In the genomic region with DNA sequence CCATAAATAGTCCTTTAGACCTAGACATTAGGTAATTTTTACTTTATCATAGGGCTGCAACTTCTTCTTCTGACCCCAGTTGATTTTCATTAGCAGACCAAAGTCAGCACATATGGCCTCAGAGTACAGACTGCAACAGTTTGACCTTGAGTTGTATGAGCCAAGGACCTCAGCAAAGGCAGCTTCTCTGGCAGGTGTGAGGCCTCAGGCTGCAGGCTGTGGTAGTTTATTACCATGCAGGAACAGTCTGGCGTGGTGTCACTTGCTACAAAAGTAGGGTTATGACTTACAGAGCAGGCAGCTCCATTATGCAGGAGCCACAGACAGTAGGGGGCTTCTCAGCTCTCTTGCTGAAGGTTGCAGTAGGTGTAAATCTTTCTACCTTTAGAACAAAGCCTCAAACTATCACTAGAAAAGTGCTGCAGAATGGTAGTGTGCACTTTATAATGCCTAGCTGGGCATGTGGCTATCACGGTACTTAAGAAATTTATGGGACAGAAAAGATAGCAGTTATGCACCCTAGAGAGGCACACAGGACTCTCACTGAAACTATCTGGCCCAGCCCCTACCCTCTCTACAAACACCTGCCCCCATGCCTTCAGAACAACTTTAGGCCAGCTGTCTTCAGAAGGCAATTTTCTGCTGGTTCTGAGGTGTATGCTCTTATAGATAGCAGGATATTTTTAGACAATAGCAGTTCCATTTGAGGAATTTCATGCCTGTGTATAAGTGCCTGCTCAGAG, we compare ENCODE assay signal across 14 mouse cellular contexts.
DNase-seq lines count a peak whose midpoint lies in the region; ATAC-seq and TF ChIP-seq lines count a peak whose summit lies in the region.
"Had no signal": no experiment of that assay in that cellular context is flagged by ENCODE, and none has a peak within 500 bp of the region (broad histone marks: within the 10 kb centered on the region; RNA-seq: fewer than 3 reads in every experiment).

No protein-coding gene starts in this region.

- H3K4me3 ChIP-seq in heart, embryonic 12.5 days, result no peak overlapping the region
- H3K4me3 ChIP-seq in kidney, embryonic 15.5 days (replicated peaks), result no peak overlapping the region
- no peak overlapping the region for H3K4me3 ChIP-seq in kidney, adult 2 months (ENCODE audit: insufficient read depth, low read depth, low read length)
- H3K4me3 ChIP-seq: embryonic facial prominence, embryonic 13.5 days; limb, embryonic 13.5 days had no signal

- no peaks in the 10 kb centered on the region for H3K36me3 ChIP-seq in heart, embryonic 12.5 days
- no peaks in the 10 kb centered on the region for H3K36me3 ChIP-seq in kidney, embryonic 15.5 days
- no peaks in the 10 kb centered on the region for H3K36me3 ChIP-seq in kidney, adult 2 months (ENCODE audit: control insufficient read depth, insufficient read depth, low read length)
- H3K36me3 ChIP-seq: embryonic facial prominence, embryonic 13.5 days; limb, embryonic 13.5 days had no signal

- no peak for TF ChIP-seq POLR2A in kidney, adult 2 months (IDR thresholded peaks at IDR 0.05; ENCODE audit: low read depth, low read length)

- H3K27ac ChIP-seq in heart, embryonic 12.5 days (ENCODE audit: poor library complexity, severe bottlenecking), result peak overlapping the region; percentile 47; the same call in 1 of the 2 replicates
- H3K27ac ChIP-seq in kidney, embryonic 15.5 days, result no peak overlapping the region
- H3K27ac ChIP-seq in kidney, adult 2 months (ENCODE audit: insufficient read depth, low read depth, low read length), result no peak overlapping the region
- H3K27ac ChIP-seq: embryonic facial prominence, embryonic 13.5 days; limb, embryonic 13.5 days; liver, embryonic 14.5 days had no signal

- 45% methylated on average over 2 of the region's 2 CpGs for WGBS in heart, embryonic 12.5 days
- WGBS in kidney, embryonic 15.5 days, result 43% methylated on average over 2 of the region's 2 CpGs
- WGBS in kidney, adult 2 months, result 48% methylated on average over 2 of the region's 2 CpGs

- no peaks in the 10 kb centered on the region for H3K27me3 ChIP-seq in heart, embryonic 12.5 days (replicated peaks)
- H3K27me3 ChIP-seq in kidney, embryonic 15.5 days, result no peaks in the 10 kb centered on the region
- no peaks in the 10 kb centered on the region for H3K27me3 ChIP-seq in kidney, adult 2 months (replicated peaks; ENCODE audit: control insufficient read depth, insufficient read depth, low read length)
- H3K27me3 ChIP-seq: embryonic facial prominence, embryonic 13.5 days; limb, embryonic 13.5 days had no signal

- no peak for TF ChIP-seq CTCF in kidney, adult 2 months (conservative IDR thresholded peaks at IDR 0.05; ENCODE audit: insufficient read depth, insufficient read length, low read depth, low read length)

- no peaks in the 10 kb centered on the region; the same call in 1 of the 2 replicates for H3K9me3 ChIP-seq in heart, embryonic 12.5 days (replicated peaks)
- H3K9me3 ChIP-seq in kidney, embryonic 15.5 days (replicated peaks), result no peaks in the 10 kb centered on the region
- H3K9me3 ChIP-seq: embryonic facial prominence, embryonic 13.5 days; limb, embryonic 13.5 days had no signal

- peaks cover 12% of the 10 kb centered on the region for H3K4me1 ChIP-seq in heart, embryonic 12.5 days (replicated peaks)
- no peaks in the 10 kb centered on the region for H3K4me1 ChIP-seq in kidney, embryonic 15.5 days
- no peaks in the 10 kb centered on the region for H3K4me1 ChIP-seq in kidney, adult 2 months (ENCODE audit: control insufficient read depth, insufficient read depth, low read length)
- H3K4me1 ChIP-seq: embryonic facial prominence, embryonic 13.5 days; limb, embryonic 13.5 days had no signal

- no peak overlapping the region for H3K9ac ChIP-seq in heart, embryonic 12.5 days
- H3K9ac ChIP-seq in kidney, embryonic 15.5 days, result no peak overlapping the region
- H3K9ac ChIP-seq: embryonic facial prominence, embryonic 13.5 days; forebrain, postnatal 0 days; limb, embryonic 13.5 days; liver, embryonic 14.5 days had no signal

- no peak overlapping the region for H3K4me2 ChIP-seq in heart, embryonic 12.5 days
- H3K4me2 ChIP-seq in kidney, embryonic 15.5 days, result no peak overlapping the region
- H3K4me2 ChIP-seq: embryonic facial prominence, embryonic 13.5 days; limb, embryonic 13.5 days had no signal

- DNase-seq in heart, adult 8-10 months (ENCODE audit: low spot score), result no peak
- peak; percentile 33 for DNase-seq in kidney, adult 11 months
- peak; percentile 36 for DNase-seq in kidney, adult 2 months
- DNase-seq in kidney, postnatal 10 days, result peak; percentile 8
- DNase-seq in thymus, postnatal 25 days, result no peak
- DNase-seq: adrenal gland, postnatal 25 days; forebrain, postnatal 0 days; midbrain, embryonic 14.5 days; thymus, postnatal 4 days had no signal

- ATAC-seq in heart, embryonic 12.5 days (ENCODE audit: insufficient number of reproducible peaks, low FRiP score), result no peak
- ATAC-seq in kidney, embryonic 15.5 days (replicated peaks; ENCODE audit: low FRiP score), result no peak
- ATAC-seq: forebrain, postnatal 0 days had no signal

Comparison
In these comparisons a context has a peak if more than half of its experiments do, and no peak if none do; other contexts are left out.
1. DNase-seq: peak in kidney, adult 11 months (single experiment), kidney, adult 2 months (single experiment) and kidney, postnatal 10 days (single experiment); none in heart, adult 8-10 months (single experiment) and thymus, postnatal 25 days (single experiment).